Mouse (Mus musculus) myocyte (in vitro differentiated cells): ENCODE results near the gene Cpa2.

Experiments
- CEBPB ChIP-seq: IDR thresholded peaks from 2 replicates; pipeline ENCODE4 v1.6.1; 2011; ENCODE audit warnings: mild to moderate bottlenecking, moderate library complexity; ENCODE audit not compliant: poor library complexity, insufficient read depth, severe bottlenecking
- E2F4 ChIP-seq: IDR thresholded peaks from one replicate; pipeline ENCODE4 v1.6.1; 2011; ENCODE audit warnings: mild to moderate bottlenecking, control low read depth, moderate library complexity; ENCODE audit not compliant: insufficient read depth
- POLR2A ChIP-seq: IDR thresholded peaks from one replicate; pipeline ENCODE4 v1.6.1; 2011; ENCODE audit warnings: low read depth, mild to moderate bottlenecking, control low read depth, moderate library complexity; ENCODE audit not compliant: insufficient read length
- REST ChIP-seq: IDR thresholded peaks from one replicate; pipeline ENCODE4 v1.6.1; 2011; ENCODE audit warnings: mild to moderate bottlenecking, control low read depth, moderate library complexity; ENCODE audit not compliant: insufficient read depth, insufficient read length
- USF1 ChIP-seq: IDR thresholded peaks from one replicate; pipeline ENCODE4 v1.6.1; 2011; ENCODE audit warnings: low read depth, mild to moderate bottlenecking, control low read depth, moderate library complexity

GRCm38 (mm10) chr6:30591851-30592404 lies 50.5 kb downstream of the Cpa2 start:
- no peak for TF ChIP-seq POLR2A
- TF ChIP-seq USF1 = no peak
- no peak for TF ChIP-seq CEBPB
- TF ChIP-seq REST = no peak
- no peak for TF ChIP-seq E2F4
